Mouse (Mus musculus) frontal cortex, postnatal 14 days (tissue): Measurements from ENCODE around the gene Ppm1g.
A peak's percentile ranks its signal among the peaks of the same experiment; 100 is the strongest.
"Not testable (repeated sequence)": the region's sequence is repeated elsewhere in the genome, so short reads cannot be mapped to it uniquely, and the experiment has no call there.

Experiments
- DNase-seq, 2 experiments: peaks; one replicate each; pipeline ENCODE4 v3.0.0; 2022; ENCODE audit warnings: low spot score in 2 of 2

Ppm1g gene

DNA sequence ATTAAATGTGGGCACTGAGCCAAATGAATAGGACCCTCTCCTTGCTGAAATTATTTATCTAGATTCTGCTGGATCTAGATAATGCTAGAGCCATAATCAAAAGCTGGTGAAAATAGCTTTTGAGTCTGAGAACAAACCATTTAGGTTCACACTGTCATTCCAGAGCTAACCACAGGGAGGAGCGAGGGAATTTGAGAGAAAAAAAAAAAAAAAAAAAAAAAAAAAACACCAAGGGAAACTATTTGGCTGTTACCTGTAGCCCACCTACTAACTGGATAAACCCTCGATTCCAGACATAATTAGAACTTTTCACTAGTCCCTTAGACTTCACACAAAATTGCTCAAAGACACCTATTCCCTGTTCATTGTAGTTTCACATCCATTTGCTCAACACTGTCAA lies 1.4 kb downstream of the Ppm1g start:
- DNase-seq = no peak

DNA sequence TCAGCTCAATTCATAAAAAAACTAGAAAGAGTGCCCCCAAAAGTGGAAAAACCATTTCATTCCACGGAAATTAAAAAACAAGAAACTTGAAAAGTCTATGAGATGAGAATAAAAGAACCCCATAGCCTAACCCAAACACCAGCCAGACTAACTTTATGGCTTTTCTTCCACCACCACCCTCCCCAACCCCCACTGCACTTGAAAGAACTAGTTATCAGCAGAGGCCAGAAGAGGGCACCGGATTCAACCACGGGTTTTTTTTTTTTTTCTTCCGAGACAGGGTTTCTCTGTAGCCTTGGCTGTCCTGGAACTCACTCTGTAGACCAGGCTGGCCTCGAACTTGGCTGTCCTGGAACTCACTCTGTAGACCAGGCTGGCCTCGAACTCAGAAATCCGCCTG lies 2.2 kb downstream of the Ppm1g start:
- no peak for DNase-seq

DNA sequence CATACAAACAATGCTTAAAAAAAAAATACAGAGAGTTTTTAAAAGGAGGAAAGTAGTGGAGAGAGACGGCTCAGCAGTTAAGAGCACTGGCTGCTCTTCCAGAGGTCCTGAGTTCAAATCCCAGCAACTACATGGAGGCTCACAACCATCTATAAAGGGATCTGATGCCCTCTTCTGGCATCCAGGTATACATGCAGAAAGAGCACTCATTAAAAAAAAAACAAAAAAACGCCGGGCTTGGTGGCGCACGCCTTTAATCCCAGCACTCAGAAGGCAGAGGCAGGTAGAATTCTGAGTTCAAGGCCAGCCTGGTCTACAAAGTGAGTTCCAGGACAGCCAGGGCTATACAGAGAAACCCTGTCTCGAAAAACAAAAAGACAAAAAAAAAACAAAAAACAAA lies 3.9 kb downstream of the Ppm1g start:
- not testable (repeated sequence) for DNase-seq

- no peak for DNase-seq
These were observed 16.1 kb downstream of the Ppm1g start for GRCm38 (mm10) chr5:31204421-31204820.

DNA sequence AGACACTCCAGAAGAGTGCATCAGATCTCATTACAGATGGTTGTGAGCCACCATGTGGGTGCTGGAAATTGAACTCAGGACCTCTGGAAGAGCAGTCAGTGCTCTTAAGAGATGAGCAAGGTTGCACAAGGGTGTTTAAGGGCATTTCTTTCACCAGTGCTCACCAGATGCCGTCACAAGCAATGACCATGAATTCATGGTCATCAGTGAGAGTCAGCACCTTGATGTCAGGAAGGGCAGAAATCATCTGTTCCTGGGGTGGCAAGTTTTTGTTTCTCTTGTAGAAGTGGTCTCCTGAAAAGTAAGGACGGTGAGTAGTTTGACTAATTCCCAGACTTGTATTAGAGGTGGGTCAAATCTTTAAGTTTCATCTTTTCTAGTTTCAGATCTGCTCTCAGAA lies 16.6 kb downstream of the Ppm1g start:
- DNase-seq = no peak

DNA sequence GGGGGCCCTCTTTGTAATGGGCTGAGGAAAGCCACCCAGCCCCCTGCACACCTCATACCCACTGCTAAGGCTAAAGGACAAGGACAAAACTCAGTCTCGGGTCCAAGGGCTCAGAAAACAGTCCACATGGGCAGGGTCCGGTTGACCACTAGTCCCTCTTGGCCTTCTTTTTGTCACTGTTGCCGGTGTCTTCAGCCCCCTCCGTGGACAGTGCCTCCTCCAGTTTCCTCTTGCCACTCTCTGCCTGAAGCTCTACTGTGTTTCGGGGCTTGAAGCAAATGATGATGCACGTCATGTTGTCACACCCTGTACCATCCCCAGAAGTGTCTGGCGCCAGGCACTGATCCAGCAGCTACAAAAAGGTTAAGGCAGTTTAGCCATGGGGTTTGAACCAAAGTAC lies 17.6 kb downstream of the Ppm1g start:
- DNase-seq = no peak

DNA sequence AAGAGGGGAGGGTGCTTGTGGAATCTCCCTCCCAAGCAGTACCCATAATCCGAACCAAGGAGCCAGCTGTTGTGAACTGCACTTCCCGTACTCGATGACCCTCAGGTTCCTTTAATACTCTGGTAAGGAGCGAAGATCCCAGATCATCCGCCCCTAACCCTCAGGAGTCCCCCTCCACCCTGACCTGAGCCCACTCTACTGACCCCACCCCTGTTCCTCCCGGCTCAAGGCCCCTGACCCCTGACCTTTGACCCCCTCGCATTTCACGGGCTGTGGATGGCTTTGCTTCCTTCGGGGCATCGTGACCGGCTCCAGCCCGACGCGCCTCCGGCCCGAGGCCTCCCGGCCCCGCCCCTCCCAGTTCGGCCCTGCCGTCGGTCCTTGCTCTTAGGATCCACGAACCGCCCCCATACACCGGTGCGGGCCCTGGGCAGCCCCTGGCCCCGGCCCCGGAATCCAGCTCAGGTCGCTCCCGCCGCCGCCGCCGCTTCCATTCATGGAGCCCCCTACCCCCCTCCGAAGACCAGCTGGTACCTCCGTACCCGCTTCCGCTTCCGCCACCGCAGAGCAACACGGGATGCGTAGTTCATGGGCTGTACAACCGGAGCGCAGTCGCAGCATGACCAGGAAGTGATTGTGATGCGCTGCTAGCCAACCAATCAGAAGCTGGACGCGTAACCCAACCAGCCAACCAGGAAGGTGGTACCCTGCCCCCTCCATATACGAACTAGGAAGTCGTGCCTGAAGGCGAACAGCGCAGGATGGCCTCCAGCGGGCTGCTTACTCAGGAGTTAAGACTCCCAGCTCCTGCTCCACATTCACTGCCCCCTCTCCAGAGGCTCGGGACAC lies 18.5 kb downstream of the Ppm1g start, which contains the start of gene Zfp513:
TSS of gene Zfp513 (minus strand) at position 562 of the 849 bp plus-strand sequence.
- DNase-seq = peak; percentile 96 to 98

DNA sequence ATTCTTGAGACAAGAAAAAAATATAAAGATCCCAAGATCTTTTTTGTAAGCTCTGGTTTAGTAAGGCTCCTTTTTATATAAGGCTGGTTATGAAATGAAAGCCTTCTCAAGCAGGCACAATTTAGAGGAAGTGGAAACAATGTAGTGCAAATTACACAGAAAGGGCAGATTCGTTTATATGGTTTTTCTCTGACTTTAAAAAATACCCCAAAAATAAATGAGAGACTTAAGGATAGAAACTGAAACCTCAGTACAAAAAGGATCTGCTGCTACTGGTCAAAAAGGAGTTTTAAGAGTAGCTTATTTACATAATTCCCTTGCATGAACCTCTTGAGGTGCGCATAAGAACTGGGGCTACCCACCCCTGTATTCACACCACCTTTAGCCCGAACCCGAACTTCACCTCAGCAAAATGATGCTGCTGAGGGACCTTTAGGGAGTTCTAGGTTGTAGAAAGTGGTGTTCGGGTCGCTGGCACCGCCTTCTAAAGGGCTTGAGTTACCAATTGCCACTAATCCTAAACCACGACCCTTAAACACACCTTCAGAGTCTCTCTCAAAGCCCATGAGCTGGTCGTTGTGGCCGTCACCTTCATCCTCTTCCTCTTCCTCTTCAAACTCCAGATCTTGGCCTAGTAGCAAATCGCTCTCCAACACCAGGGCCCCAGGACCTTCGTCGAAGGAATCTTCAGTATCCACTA lies 19.3 kb downstream of the Ppm1g start:
- DNase-seq = no peak

GRCm38 (mm10) chr5:31200327-31200768 lies 20.1 kb downstream of the Ppm1g start:
- no peak for DNase-seq

DNA sequence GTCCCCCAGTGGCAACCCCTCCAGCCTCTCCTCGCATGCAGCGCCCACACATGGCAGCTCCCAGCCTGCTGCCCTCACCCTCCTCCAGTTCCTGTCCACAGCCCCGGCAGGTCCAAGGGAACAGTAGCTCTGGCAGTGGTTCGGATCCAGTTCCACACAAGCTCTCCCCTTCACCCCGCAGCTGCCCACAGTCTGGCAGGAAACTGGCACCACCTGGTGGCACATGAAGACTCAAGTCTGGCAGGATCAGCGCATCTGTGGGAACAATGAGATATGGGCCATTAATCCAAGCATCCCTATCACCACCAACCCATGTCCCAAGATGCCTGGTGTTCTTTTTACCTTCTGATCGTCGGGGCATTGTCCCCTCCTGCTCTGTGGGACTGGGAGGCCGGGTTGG lies 20.6 kb downstream of the Ppm1g start:
- no peak for DNase-seq

DNA sequence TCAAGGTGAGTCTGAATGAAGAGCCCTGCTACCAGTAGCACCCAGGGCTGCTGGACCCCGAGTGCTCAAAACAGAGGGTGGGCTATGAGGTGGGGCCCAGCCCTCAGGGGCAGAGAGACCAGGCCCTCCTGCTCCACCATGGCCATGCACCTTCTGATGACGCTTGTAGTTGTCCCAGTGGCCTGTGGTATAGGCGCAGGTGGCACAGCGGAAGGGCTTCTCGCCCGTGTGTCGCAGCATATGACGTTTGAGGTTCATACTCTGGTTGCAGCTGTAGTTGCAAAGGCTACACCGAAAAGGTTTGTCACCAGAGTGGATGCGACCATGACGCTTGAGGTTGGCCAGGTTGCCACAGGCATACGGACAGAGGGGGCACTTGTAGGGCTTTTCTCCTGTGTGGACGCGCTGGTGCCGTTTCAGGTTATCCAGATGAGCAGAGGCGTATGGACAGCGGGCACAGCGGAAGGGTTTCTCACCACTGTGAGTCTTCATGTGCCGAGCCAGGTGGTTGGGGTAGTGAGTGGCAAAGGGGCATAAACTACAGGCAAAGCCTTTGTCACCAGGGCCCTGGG lies 21.1 kb downstream of the Ppm1g start:
- DNase-seq = no peak

GRCm38 (mm10) chr5:31198616-31199320 lies 21.7 kb downstream of the Ppm1g start:
- DNase-seq = no peak

- DNase-seq = no peak
These were observed 22.3 kb downstream of the Ppm1g start for GRCm38 (mm10) chr5:31198170-31198569.

GRCm38 (mm10) chr5:31197072-31197471 lies 23.4 kb downstream of the Ppm1g start:
- no peak for DNase-seq

DNA sequence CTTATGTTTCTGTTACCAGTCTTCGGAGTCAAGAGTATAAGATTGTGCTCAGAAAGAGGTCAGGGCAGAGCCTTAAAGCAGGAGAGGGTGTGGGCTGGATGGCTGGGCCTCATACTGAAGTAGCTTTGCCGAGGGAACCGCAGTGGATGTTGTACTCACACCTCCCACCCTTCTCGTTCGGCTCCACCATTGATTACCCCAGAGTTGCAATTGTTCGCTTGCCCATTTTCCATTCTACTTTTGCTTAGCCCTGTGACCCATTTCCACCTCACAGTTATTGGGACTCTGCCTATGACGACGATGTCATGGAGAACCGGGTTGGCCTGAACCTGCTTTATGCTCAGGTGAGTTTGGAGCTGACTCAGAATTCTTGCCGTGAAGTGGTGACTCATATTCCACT lies 24.3 kb downstream of the Ppm1g start:
- DNase-seq = no peak

GRCm38 (mm10) chr5:31195671-31196070 lies 24.8 kb downstream of the Ppm1g start:
- no peak for DNase-seq

GRCm38 (mm10) chr5:31194486-31195485 lies 25.7 kb downstream of the Ppm1g start:
- no peak for DNase-seq

GRCm38 (mm10) chr5:31193631-31194281 lies 26.7 kb downstream of the Ppm1g start:
- DNase-seq = no peak

- peak; percentile 98 to 99 for DNase-seq
These were observed 27.4 kb downstream of the Ppm1g start, which contains the start of the genes Snx17 and Eif2b4 for GRCm38 (mm10) chr5:31192939-31193630. Gene Snx17, plus strand, starts transcription at chr5:31193227. Gene Eif2b4, minus strand, starts transcription at chr5:31193430.
